Mouse (Mus musculus): ENCODE measurements around the gene Scn3a. TPM values are rescaled to one million over a fixed set of nuclear protein-coding genes. Genes with fewer than 3 reads are reported as not detected.
"Not testable (repeated sequence)": the region's sequence is repeated elsewhere in the genome, so short reads cannot be mapped to it uniquely, and the experiment has no call there.

Scn3a gene
- polyA plus RNA-seq, 1 experiment from 2014 or later: 0.03 TPM

DNA sequence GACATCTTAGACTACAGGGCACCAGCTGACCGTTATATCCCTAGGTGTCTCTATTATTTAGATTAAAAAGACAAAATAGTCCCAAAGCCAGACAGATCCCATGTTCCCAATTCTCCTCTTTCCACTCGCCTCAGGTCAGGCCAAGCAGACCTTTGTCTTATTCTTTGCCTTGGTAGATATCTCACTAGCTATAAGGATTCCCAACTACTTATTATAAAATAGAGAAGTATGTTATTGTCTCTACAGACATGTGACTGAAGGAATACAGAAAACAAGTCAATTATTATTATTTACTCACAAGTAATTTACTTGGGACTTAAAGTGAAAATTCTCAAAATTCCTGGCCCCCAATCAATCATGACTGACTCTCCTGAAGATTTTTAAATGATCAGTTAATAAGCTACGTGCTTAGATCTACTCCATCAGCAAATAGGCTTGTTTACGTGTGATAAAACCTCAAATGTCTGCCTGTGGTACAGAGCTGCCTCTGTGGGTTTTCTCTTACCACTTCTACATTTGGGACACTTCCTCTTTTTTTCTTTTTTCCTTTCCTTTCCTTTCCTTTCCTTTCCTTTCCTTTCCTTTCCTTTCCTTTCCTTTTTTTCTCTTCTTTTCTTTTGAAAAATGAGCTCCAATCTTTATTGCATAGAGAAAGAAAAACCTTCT is 86.3 kb downstream of the Scn3a start:
- no peak overlapping the region for H3K9ac ChIP-seq
- H3K27me3 ChIP-seq: no peaks in the 10 kb centered on the region
- DNase-seq (no peak), ATAC-seq (ENCODE audit: low read depth) (no peak)
- no peak overlapping the region for H3K4me3 ChIP-seq (replicated peaks)
- WGBS (ENCODE audit: insufficient replicate concordance): 32% methylated on average over 4 of the region's 4 CpGs
- no peak overlapping the region for H3K27ac ChIP-seq
- H3K4me2 ChIP-seq: no peak overlapping the region
- H3K4me1 ChIP-seq (replicated peaks): no peaks in the 10 kb centered on the region
- H3K9me3 ChIP-seq (replicated peaks): no peaks in the 10 kb centered on the region
- H3K36me3 ChIP-seq: no peaks in the 10 kb centered on the region

DNA sequence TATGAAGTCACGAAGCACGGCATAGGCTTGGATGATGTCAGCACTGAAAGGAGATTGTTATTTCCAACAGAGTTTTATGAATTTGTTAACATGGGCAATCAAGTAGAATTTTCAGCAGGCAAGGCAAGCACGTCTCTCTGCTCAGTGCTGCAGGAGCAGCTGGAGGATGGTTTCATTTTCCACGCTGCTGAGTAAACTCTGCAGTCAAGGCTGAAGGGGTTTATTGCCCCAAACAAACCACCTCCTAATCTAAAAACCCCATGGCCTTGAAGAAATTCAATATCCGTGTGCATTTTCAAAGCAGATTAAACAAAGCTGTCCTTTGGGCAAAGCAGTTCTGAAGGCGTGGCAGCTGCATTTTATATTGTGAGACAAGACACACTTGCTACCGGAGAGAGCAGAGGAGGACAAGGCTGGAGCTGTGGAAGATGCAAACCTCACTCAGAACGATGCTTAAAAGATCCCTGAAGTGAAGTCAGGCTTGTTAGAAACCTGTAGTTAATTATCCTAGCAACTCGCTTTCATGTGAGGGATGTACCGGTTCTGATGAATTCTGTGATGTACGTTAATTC is 96.0 kb downstream of the Scn3a start:
- no peak overlapping the region for H3K4me3 ChIP-seq (replicated peaks)

GRCm38 (mm10) chr2:65465694-65466093 is 101.7 kb downstream of the Scn3a start:
- no peaks in the 10 kb centered on the region for H3K4me1 ChIP-seq (replicated peaks)
- H3K9me3 ChIP-seq (replicated peaks): no peaks in the 10 kb centered on the region
- no peak overlapping the region for H3K27ac ChIP-seq
- no peak overlapping the region for H3K4me2 ChIP-seq
- ATAC-seq (ENCODE audit: low read depth) (no peak), DNase-seq (no peak)
- no peak overlapping the region for H3K9ac ChIP-seq
- WGBS (ENCODE audit: insufficient replicate concordance): 71% methylated on average over 5 of the region's 5 CpGs
- H3K36me3 ChIP-seq: no peaks in the 10 kb centered on the region
- H3K27me3 ChIP-seq: no peaks in the 10 kb centered on the region
- H3K4me3 ChIP-seq (replicated peaks): no peak overlapping the region

More for the DNA sequence above, 96.0 kb downstream of the Scn3a start:
- ATAC-seq (ENCODE audit: low read depth) (no peak), DNase-seq (no peak)
- H3K27me3 ChIP-seq: no peaks in the 10 kb centered on the region
- H3K9ac ChIP-seq: no peak overlapping the region
- H3K9me3 ChIP-seq (replicated peaks): no peaks in the 10 kb centered on the region
- no peak overlapping the region for H3K4me2 ChIP-seq
- no peaks in the 10 kb centered on the region for H3K4me1 ChIP-seq (replicated peaks)
- WGBS (ENCODE audit: insufficient replicate concordance): 63% methylated on average over 11 of the region's 11 CpGs
- no peak overlapping the region for H3K27ac ChIP-seq
- no peaks in the 10 kb centered on the region for H3K36me3 ChIP-seq

DNA sequence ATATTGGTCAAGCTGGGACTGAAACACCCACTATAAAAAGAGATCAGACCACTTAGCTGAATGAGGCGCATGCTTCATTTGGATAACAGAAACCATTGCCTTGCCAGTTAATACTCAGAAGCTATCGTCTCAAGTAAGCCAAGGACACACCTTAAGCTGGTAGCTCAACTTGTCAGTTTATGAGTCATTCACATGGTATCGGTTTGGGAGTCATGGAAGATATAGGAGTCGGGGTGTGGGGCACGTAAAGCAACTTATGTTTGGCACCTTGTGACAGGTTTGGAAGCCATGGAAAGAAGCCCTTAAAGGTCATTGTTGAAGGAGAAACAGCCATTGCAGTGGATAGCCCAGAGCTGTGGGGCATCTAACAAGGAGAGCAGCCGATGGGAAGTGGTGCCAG is 113.7 kb downstream of the Scn3a start:
- no peak for DNase-seq
- H3K4me2 ChIP-seq: no peak overlapping the region
- no peak overlapping the region for H3K4me3 ChIP-seq (replicated peaks)
- ATAC-seq (ENCODE audit: low read depth): no peak
- H3K4me1 ChIP-seq (replicated peaks): no peaks in the 10 kb centered on the region
- H3K9ac ChIP-seq: no peak overlapping the region
- no peaks in the 10 kb centered on the region for H3K36me3 ChIP-seq
- no peak overlapping the region for H3K27ac ChIP-seq
- H3K27me3 ChIP-seq: no peaks in the 10 kb centered on the region
- H3K9me3 ChIP-seq (replicated peaks): no peaks in the 10 kb centered on the region
- WGBS (ENCODE audit: insufficient replicate concordance): 71% methylated on average over 6 of the region's 6 CpGs

- 66% methylated on average over 14 of the region's 14 CpGs for WGBS (ENCODE audit: insufficient replicate concordance)
Observed at GRCm38 (mm10) chr2:65451401-65452078, 115.9 kb downstream of the Scn3a start.

DNA sequence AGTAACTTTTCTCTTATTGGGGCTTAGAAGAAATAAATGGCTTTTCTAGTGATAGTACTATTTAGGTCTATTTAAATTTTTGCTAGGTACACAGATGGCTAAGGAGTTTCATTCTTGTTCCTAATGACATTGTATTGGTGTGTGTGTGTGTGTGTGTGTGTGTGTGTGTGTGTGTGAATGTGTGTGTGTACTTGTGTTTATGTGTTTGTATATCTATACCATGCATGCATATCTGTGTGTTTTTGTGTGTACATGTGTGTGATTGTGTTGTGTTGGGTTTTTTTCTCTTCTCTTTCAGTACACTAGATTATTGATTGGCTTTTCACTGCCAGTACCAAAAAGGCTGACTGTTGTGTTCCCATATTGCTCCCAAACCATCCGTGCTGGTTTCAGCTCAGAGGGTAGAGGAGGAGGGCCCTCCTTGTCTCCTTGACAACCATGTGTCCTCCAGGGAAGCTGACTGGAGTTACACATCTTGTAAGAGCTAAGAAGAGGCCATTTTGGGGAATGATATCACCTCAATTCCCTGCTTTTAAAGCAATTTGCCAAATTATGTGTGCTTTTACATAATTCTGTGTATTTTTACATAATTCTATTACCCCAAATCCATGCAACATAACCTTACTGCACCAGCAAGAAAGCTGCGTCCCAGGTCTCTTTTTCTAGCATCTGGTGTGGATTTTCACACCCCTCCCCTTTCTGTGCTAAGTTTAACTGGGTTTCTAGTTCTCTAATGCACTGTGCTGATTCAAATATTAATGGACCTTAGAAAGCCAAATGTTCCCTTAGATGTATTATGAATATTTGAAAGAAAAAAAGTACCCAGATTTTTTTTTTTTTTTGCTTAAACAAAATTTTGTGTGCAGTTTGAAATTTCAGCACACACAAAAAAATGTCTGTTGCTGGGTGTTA is 116.7 kb downstream of the Scn3a start:
- WGBS (ENCODE audit: insufficient replicate concordance): 47% methylated on average over 2 of the region's 2 CpGs
- DNase-seq: no peak
- H3K4me2 ChIP-seq: no peak overlapping the region

More at GRCm38 (mm10) chr2:65451401-65452078, 115.9 kb downstream of the Scn3a start:
- H3K36me3 ChIP-seq; H3K4me3 ChIP-seq (replicated peaks); H3K27me3 ChIP-seq; H3K9me3 ChIP-seq (replicated peaks); H3K9ac ChIP-seq; H3K4me2 ChIP-seq; H3K27ac ChIP-seq; H3K4me1 ChIP-seq (replicated peaks); ATAC-seq (ENCODE audit: low read depth); DNase-seq: not testable (repeated sequence)

GRCm38 (mm10) chr2:65449126-65449828 is 118.2 kb downstream of the Scn3a start:
- H3K4me3 ChIP-seq (replicated peaks): no peak overlapping the region
- WGBS (ENCODE audit: insufficient replicate concordance): 76% methylated on average over 5 of the region's 5 CpGs
- no peaks in the 10 kb centered on the region for H3K27me3 ChIP-seq
- ATAC-seq (ENCODE audit: low read depth) (no peak), DNase-seq (no peak)
- no peaks in the 10 kb centered on the region for H3K4me1 ChIP-seq (replicated peaks)
- no peaks in the 10 kb centered on the region for H3K9me3 ChIP-seq (replicated peaks)
- no peak overlapping the region for H3K27ac ChIP-seq
- H3K36me3 ChIP-seq: no peaks in the 10 kb centered on the region
- no peak overlapping the region for H3K9ac ChIP-seq
- no peak overlapping the region for H3K4me2 ChIP-seq

More for the DNA sequence above, 116.7 kb downstream of the Scn3a start:
- H3K4me3 ChIP-seq (replicated peaks): no peak overlapping the region
- H3K36me3 ChIP-seq: no peaks in the 10 kb centered on the region
- H3K27me3 ChIP-seq: no peaks in the 10 kb centered on the region
- H3K9me3 ChIP-seq (replicated peaks): no peaks in the 10 kb centered on the region
- no peak overlapping the region for H3K9ac ChIP-seq
- ATAC-seq (ENCODE audit: low read depth): no peak
- H3K27ac ChIP-seq: no peak overlapping the region
- no peaks in the 10 kb centered on the region for H3K4me1 ChIP-seq (replicated peaks)

DNA sequence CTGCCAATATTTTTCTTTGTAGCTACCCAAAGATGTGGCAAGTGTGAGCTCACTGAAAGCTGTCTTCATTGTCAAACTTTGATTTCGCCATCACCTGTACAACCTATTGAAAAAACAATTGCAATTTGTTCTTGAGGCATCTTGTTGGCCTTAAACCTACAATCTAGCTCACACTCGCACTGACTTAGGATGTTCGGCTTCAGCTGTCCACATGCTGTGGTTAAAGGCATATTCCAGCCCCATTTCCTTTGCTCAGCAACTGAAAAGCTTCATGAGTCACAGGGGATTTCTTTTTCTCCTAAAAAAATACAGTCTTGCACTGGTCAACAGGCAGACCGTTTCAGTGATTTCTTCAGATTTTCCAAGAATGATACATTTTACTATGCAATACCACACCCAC is 124.3 kb downstream of the Scn3a start:
- Histone ChIP-seq H3K9me3 (replicated peaks) (no peaks in the 10 kb centered on the region), H3K4me1 (replicated peaks) (no peaks in the 10 kb centered on the region), H3K9ac (no peak overlapping the region), H3K27ac (no peak overlapping the region), H3K36me3 (no peaks in the 10 kb centered on the region), H3K4me2 (no peak overlapping the region), H3K4me3 (replicated peaks) (no peak overlapping the region), H3K27me3 (no peaks in the 10 kb centered on the region)
- DNase-seq (no peak), ATAC-seq (ENCODE audit: low read depth) (no peak)
- 62% methylated on average over 4 of the region's 4 CpGs for WGBS (ENCODE audit: insufficient replicate concordance)

- H3K4me2 ChIP-seq: no peak overlapping the region
- H3K4me3 ChIP-seq (replicated peaks): no peak overlapping the region
- DNase-seq (no peak), ATAC-seq (ENCODE audit: low read depth) (no peak)
- H3K27me3 ChIP-seq: no peaks in the 10 kb centered on the region
- H3K4me1 ChIP-seq (replicated peaks): no peaks in the 10 kb centered on the region
- 39% methylated on average over 5 of the region's 5 CpGs for WGBS (ENCODE audit: insufficient replicate concordance)
- no peaks in the 10 kb centered on the region for H3K9me3 ChIP-seq (replicated peaks)
- no peaks in the 10 kb centered on the region for H3K36me3 ChIP-seq
- H3K27ac ChIP-seq: no peak overlapping the region
- H3K9ac ChIP-seq: no peak overlapping the region
Observed at GRCm38 (mm10) chr2:65441566-65441965, 125.9 kb downstream of the Scn3a start.

DNA sequence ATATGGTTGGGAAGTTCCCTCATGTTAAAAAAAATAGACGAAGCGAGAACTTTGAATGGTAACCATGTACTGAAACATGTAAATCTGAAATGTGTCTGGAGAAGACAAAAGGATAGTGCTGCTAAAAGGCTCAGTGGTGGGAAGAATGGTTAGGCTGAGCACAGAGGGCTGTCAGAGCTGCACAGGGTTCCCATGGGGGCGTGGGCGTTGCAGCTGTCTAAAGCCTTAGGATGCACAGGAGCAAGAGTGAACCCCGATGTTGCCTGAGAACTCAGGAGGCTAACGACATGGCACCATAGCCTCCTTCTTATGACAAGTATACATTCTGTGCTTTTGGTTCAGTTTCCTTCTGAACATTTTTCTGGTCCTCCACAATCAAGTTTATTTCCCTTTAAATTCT is 126.3 kb downstream of the Scn3a start:
- Histone ChIP-seq H3K36me3 (no peaks in the 10 kb centered on the region), H3K4me1 (replicated peaks) (no peaks in the 10 kb centered on the region), H3K9ac (no peak overlapping the region), H3K27me3 (no peaks in the 10 kb centered on the region), H3K4me3 (replicated peaks) (no peak overlapping the region), H3K27ac (no peak overlapping the region), H3K9me3 (replicated peaks) (no peaks in the 10 kb centered on the region), H3K4me2 (no peak overlapping the region)
- DNase-seq (no peak), ATAC-seq (ENCODE audit: low read depth) (no peak)
- WGBS (ENCODE audit: insufficient replicate concordance): 57% methylated on average over 6 of the region's 6 CpGs

- Histone ChIP-seq H3K4me1 (replicated peaks) (no peaks in the 10 kb centered on the region), H3K4me2 (no peak overlapping the region), H3K27ac (no peak overlapping the region), H3K27me3 (no peaks in the 10 kb centered on the region), H3K36me3 (no peaks in the 10 kb centered on the region), H3K9ac (no peak overlapping the region), H3K9me3 (replicated peaks) (no peaks in the 10 kb centered on the region), H3K4me3 (replicated peaks) (no peak overlapping the region)
- ATAC-seq (ENCODE audit: low read depth) (no peak), DNase-seq (no peak)
- WGBS (ENCODE audit: insufficient replicate concordance): 51% methylated on average over 1 of the region's 1 CpGs
Observed at GRCm38 (mm10) chr2:65436917-65437316, 130.5 kb downstream of the Scn3a start.
